Mouse (Mus musculus) heart, postnatal 0 days (tissue): Measurements from ENCODE around the gene Smarca5.

Experiments used
- CTCF ChIP-seq: IDR thresholded peaks from 2 replicates; pipeline ENCODE4 v1.5.1; 2016; ENCODE audit warnings: antibody characterized with exemption, control low read depth, low read depth
- EP300 ChIP-seq: IDR thresholded peaks from 2 replicates; pipeline ENCODE4 v1.6.1; 2016; ENCODE audit warnings: antibody characterized with exemption, low read depth

- TF ChIP-seq CTCF (no peak), EP300 (no peak)
Observed at GRCm38 (mm10) chr8:80732326-80732725, 7.0 kb downstream of the Smarca5 start.
